34 mouse cellular contexts compared by ENCODE assay signal in genomic region chr9:111400089-111400488, GRCm38 (mm10). TPM values are rescaled to one million over a fixed set of nuclear protein-coding genes. Genes with fewer than 3 reads are reported as not detected.
"Had no signal": no experiment of that assay in that cellular context is flagged by ENCODE, and none has a peak within 500 bp of the region (broad histone marks: within the 10 kb centered on the region; RNA-seq: fewer than 3 reads in every experiment).

No protein-coding gene starts in this region.

- H3K4me3 ChIP-seq: heart, embryonic 12.5 days; heart, embryonic 13.5 days; heart, embryonic 15.5 days; hindbrain, embryonic 10.5 days; hindbrain, embryonic 12.5 days; hindbrain, embryonic 13.5 days; hindbrain, embryonic 15.5 days; intestine, embryonic 15.5 days; kidney, embryonic 15.5 days; layer of hippocampus, adult 2 months had no signal

- H3K36me3 ChIP-seq: heart, embryonic 12.5 days; heart, embryonic 13.5 days; heart, embryonic 15.5 days; hindbrain, embryonic 10.5 days; hindbrain, embryonic 12.5 days; hindbrain, embryonic 13.5 days; hindbrain, embryonic 15.5 days; intestine, embryonic 15.5 days; kidney, embryonic 15.5 days had no signal

- H3K27me3 ChIP-seq: heart, embryonic 12.5 days; heart, embryonic 13.5 days; heart, embryonic 15.5 days; hindbrain, embryonic 12.5 days; hindbrain, embryonic 13.5 days; hindbrain, embryonic 15.5 days; intestine, embryonic 15.5 days; kidney, embryonic 15.5 days had no signal

- H3K9me3 ChIP-seq: heart, embryonic 12.5 days; heart, embryonic 13.5 days; heart, embryonic 15.5 days; hindbrain, embryonic 10.5 days; hindbrain, embryonic 12.5 days; hindbrain, embryonic 13.5 days; hindbrain, embryonic 15.5 days; intestine, embryonic 15.5 days; kidney, embryonic 15.5 days had no signal

- ATAC-seq: hindbrain, embryonic 16.5 days; hindbrain, postnatal 0 days; inflammation-experienced regulatory T-cells, adult 6 months; intestine, embryonic 15.5 days; intestine, embryonic 16.5 days; intestine, postnatal 0 days had no signal

- H3K4me1 ChIP-seq: heart, embryonic 15.5 days; hindbrain, embryonic 10.5 days; hindbrain, embryonic 12.5 days; hindbrain, embryonic 13.5 days; hindbrain, embryonic 15.5 days; intestine, embryonic 15.5 days had no signal

- DNase-seq: heart, postnatal 10 days; heart, postnatal 14 days; heart, postnatal 36 days; heart, postnatal 4 days; kidney, adult 11 months; kidney, adult 18-20 months; kidney, adult 2 months; kidney, adult 8-10 months; kidney, adult 9 months; kidney, postnatal 10 days; kidney, postnatal 14 days; kidney, postnatal 25 days; kidney, postnatal 36 days; kidney, postnatal 4 days; layer of hippocampus, adult 9-11 months; layer of hippocampus, postnatal 36 days had no signal

- H3K27ac ChIP-seq: heart, embryonic 13.5 days; heart, embryonic 15.5 days; hindbrain, embryonic 10.5 days; hindbrain, embryonic 12.5 days; hindbrain, embryonic 13.5 days; hindbrain, embryonic 14.5 days; hindbrain, embryonic 15.5 days; hindbrain, postnatal 0 days; intestine, embryonic 15.5 days; kidney, embryonic 15.5 days; kidney, postnatal 0 days; layer of hippocampus, adult 2 months had no signal

RNA-seq across cellular contexts. Expression of gene Dclk3, which starts 38.8 kb away (rescaled TPM):
- total RNA-seq: hematopoietic stem cell, adult 5-6 weeks had no signal
- polyA plus RNA-seq: inflammation-experienced regulatory T-cells, adult 6 months had no signal
